Mouse (Mus musculus) embryo, embryonic 10.5 days (tissue): Measurements from ENCODE around the gene Fam160b1.
A peak's percentile ranks its signal among the peaks of the same experiment; 100 is the strongest.

Experiments used
- DNase-seq: peaks from one replicate; pipeline ENCODE4 v3.0.0-alpha.2; 2015; ENCODE audit warnings: low spot score

The Fam160b1 gene

DNA sequence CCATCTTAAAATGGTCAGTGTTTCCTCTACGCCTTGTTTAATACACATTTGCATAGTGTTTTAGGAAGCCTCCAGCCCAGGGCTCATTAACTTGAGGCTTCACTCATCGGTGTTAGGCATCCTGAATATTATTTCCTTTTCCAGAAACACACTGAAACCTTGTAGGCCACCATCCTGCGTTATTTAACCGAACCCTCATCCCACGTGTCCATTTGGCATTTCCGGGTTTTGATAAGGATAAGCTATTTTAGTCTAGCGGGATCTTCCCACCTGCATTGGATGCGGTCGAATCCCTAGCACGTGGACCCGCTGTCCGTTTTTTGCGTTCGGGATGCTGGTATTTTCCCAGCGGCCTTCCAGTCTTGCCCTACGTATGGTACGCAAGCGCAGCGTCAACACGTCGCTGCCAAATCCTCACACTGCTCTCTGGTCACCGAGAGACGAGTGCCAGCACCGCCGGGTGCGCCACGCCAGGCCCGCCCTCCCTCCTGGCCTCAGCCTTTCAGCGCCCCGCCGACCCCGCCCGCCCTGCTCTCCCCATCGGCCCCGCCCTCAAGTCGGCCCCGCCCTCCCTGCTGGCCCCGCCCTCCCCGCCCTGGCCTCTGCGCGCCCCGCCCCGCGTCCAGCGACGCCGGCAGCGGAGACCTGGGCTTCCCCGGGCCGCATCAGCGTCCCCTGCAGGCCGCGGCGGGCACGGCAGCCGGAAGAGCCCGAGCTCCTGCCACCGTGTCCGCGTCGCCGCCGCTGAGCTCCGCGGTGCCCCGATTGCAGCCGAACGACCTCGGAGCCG is at the start of gene Fam160b1:
TSS of gene Fam160b1 (plus strand) at position 340 of the 790 bp plus-strand sequence.
- DNase-seq = peak; percentile 92

DNA sequence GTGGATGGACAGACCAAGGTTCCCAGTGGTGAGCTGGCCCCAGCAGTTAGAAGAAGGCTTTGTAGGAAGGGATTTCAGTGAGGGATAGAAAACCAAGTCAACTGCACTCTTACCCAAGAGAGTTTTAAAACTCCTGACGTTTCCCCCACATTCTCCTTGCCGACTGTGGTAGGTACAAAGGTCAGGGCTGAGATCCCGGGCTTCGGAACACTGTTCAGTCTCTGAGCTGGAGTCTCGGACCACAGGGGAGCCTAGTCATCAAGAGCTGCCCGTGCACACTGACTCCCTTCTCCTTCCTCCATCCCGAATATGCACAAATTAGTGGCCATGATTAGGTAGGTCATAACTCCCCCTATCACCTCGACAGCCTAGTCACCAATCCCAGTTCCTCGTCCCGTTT is 47.3 kb upstream of the Fam160b1 start:
- DNase-seq = no peak

DNA sequence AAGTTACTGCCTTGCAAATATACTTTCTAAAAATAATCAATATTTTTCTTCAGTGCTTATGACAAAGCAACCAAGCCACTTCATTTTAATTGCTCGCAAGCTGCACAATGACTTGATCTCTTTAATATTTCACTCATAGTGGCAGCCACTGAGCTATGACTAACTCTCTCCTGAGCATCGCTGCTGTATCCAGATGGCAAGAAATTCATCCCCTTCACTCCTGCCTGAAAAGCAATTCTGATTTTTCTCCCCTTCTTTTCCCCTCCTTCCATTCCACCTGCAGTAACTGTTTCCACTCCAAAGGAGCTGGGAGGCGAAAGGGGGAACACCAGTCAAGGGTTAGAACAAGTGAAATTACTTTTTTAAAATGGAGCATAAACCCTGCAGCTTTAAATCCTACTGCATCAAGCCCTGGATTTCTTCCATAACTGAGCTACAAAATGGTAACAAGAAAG is 46.6 kb upstream of the Fam160b1 start:
- DNase-seq = no peak

DNA sequence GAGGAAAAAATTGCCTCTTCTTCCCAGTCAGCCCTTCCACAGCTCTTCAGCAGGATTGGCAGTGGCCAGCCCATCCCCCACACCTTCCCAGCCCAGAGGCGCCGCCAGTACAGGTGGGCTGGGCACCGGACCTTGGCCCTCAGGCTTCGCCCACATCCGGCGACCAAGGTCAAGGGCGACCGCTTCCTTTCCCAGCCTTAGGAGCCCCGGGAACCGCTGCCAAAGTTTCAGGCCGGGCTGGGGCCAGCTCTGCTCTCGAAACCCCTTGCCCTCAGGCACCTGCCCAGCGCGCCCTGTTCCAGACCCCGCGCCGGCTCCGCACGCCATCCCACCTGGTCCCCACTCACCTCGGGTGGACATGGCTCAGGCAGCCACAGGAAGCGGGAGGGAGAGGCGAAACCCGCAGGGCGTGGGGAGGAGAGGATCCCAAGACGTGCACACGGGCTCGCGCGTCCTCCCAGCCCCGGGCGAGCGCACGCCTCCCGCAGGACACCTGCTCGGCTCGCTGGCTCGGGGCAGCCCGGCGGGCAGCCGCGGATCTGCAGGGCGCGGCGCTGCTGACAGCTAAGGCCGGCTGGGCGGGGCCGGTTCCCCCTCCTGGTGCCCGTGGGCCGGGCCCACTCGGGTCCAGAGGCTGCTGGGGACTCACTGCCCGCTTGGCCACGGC is 46.0 kb upstream of the Fam160b1 start, which contains the start of gene Ablim1:
TSS of gene Ablim1 (minus strand) at position 574 of the 667 bp plus-strand sequence.
- DNase-seq = peak; percentile 39

DNA sequence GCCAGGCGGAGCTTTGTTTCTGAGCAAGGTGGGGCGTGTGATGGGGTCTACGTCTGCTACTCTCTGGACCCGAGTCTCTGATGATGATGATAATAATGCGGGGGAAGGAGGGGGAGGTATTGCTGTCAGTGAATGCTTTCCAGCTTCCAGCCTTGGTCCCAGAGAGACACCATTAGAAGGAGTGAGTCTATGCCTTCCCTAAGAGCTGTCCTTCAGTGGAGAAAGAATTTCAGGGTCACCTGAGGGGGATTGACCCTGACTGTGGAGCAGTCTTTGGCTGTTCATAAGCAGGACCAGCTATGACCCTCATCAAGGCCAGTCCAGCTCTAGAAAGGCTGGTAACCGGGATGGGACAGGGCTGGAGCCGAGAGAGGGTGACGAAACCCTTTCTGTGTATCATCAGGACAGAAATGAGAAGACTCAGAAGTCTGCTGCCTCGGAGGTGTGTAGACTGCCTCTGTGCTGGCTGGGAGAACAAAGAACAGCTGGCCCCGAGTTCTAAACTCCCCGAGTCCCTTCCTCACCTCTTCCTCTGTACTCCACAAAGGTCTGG is 45.4 kb upstream of the Fam160b1 start:
- DNase-seq = no peak

DNA sequence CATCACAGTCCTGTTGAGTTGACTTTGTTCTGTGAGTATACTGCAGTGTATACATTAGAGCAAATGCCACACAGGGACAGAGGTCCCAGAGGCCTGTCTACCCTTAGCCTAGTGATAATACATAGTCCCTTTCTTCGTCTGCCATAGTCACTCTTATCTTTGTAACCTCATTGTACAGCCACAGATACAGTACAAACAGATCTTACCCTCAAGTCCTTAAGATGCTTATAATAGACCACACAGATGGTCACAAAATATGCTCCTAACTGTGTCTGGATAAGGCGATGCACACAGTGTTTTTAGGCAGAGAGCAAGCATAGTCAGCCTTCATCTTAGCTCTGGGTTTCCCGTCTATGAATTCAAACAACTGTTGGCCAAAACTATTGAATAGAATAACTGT is 43.9 kb upstream of the Fam160b1 start:
- DNase-seq = no peak

DNA sequence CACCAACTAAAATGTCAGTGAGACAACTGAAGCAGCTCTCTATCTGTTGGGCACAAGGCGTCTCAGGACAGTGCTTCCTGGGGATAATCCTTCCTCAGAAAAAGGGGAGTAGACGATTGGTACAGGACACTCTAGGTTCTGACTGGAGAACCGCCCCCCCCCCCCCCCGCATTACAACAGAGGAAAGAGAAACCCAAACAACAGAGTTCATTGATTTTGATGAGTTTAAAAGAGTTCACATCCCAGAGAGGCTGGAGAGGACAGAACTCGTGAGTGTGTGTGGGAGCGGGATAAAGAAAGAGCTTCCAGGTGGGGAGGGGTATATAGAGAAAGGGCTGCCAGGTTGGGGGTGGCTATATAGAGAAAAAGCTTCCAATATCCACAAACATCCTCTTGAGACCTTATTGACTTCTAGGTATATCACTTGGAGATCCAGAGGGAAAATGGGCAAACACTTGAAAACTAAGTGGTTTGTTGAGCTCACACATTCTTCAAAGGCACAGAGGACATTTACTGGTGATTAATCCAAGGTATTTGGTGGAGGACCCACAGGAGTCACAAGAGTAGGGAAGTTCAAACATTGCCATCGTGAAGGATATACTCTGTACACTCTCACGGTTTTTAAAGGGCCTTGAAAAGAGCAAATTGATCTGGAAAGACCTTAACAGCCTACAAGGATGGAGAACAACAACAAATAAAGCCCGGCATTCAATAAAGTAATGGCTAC is 39.7 kb upstream of the Fam160b1 start:
- DNase-seq = no peak

DNA sequence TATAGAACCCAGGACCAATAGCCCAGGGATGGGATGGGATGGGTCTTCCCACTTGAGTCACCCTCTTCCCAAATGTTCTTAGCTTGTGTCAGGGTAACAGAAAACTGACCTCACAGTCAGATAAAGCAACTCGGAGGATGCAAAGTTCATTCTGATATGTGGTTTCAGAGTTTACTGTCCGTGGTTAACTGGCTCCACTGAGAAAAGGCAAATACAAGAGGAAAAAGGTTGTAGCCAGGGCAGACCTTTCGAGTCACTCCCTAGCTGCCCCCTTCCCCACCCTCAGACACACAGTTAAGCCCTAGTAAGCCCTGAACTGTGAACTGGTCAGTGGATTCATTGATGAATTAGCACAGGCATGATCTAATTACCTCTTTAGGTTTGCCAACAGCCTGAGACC is 38.6 kb upstream of the Fam160b1 start:
- DNase-seq = no peak

DNA sequence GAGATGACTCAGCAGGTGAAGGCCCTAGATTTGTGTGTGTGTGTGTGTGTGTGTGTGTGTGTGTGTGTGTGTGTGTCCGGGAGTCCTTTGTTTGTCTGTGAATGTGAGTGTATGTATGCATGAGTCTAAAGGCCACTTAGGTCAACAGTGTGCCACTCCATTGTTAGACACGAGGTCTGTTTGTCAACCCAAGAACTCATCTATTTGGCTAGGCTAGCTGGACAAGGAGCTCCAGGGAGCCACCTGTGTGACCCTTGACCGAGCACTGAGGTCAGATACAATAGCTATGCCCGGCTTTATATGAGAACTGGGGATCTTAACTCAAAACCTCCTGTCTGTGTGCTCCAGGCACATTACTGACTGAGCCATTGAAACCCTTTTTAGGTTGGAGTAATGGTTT is 38.0 kb upstream of the Fam160b1 start:
- no peak for DNase-seq

DNA sequence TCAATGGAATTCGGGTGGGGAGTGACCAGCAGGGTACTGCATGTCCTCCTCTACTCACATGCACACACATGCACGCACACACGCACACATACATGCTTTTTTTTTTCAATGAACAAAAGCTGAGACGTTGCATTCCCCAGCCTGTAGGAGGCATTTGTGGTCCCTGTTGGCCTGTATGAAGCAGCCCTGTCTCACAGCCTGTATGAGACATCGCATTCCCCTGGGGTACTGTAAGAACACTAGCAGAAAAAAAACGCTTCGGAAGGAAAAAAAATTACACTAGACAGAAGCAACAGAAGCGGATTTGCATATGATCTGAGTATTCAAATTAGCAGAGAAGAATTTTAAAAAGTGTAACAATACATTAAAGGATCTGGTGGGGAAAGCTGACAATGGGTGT is 37.4 kb upstream of the Fam160b1 start:
- no peak for DNase-seq

DNA sequence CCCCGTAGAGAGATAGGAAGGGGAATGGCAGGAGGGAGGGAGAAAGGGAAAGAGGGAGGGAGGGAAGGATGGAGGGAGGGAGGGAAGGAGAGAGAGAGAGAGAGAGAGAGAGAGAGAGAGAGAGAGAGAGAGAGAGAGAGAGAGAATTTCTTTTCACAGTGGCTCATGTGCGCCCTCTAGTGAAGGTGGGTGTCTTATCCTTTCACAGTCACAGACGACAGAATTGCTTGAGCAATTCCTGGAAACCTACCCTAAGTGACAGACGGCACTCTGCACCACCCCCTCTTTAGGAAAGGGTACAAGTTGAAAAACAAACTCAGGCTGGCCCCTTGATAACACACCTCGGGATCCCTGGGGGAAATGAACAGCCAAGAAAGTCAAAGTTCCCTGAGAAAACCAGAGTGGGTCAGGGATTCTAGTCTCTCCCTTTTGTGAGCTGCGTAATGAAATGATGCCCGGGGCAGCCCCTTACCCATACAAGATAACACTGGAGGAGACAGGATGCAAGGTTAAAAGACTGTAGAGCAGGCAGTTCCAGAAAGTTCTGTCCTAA is 34.7 kb upstream of the Fam160b1 start:
- DNase-seq = peak; percentile 83

DNA sequence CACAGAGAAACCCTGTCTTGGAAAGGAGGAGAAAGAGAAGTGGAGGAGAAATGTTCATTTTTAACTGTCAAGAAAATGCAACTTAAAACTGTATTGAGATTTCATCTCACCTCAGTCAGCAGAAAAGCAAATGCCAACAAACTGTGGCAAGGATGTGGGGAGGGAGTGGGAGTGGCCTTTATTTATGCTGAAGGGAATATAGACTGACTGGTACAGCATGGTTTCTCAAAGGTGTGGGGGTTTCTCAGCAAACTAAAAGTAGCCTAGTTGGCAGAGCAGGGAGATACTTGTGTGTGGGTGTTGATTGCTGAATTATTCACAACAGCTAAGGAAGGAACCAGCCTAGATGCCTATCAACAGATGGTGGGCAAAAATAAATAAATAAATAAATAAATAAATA is 32.8 kb upstream of the Fam160b1 start:
- no peak for DNase-seq

DNA sequence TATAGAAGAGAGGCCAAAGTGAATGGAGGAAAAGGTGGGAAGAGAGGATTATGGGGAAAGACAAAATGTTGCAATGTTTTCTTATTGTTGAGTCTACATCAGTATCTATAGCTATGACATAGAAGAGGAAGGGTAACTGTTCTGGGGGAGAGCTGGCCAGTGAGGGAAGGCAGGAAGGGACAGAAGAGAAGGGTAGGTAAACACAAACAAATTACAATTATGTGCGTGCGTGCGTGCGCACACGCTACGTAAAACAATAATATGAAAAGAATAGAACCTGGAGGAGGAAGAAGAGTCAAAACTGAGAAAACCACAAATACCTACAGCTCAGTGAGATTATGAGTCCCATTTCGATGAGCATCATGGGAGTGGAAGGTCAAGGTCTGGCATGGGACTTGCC is 32.2 kb upstream of the Fam160b1 start:
- no peak for DNase-seq

DNA sequence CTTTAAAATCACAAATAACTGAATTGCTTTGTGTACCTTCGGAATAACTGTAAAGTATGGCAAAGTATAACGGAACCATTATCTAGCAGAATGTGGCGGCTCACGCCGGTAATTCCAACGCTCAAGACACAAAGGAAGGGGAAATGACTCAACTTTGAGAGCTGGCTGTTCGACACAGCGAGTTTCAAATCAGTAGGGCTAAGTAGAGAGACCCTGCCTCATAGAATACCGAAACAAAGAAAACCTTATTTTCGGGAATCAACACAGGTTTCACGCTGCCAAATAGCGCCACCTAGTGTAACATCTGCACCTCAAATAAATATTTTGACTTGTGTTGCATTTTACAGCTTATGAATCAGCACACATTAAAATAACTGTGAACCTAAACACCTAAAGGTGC is 31.7 kb upstream of the Fam160b1 start:
- peak; percentile 66 for DNase-seq

DNA sequence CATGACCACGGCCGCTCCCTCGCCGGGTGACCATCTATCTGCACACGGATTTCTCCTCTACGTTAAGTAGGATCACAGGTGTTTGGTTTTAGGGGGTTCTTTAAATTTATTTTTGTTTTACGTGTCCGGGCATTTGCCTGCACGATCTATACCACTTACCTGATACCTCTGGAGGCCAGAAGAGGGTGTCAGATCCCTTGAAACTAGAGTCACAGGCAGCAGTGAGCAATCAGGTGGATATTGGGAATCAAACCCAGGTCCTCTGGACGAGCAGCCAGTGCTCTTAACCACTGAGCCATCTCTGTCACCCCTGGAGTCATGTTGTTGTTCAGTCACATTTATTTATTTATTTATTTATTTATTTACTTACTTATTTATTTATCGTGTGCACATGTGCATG is 30.2 kb upstream of the Fam160b1 start:
- DNase-seq = no peak

DNA sequence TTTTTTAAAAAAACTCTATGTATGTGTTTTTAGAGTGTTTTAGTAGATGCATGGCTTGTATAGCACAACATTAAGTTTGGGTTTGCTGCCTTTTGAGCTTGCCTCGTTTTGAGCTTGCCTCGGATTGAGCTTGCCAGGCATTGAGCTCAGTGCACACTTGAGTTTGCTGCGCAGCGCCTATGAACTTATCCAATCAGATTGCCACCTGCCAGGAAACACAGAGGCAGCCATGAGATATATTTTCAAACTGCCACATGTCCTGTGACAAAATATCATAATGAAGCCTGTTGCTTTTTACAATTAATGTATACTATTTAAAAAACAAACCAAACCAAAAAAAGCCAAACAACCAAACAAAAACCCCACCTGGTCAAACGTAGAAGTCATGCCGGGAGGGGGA is 29.2 kb upstream of the Fam160b1 start:
- DNase-seq = no peak

DNA sequence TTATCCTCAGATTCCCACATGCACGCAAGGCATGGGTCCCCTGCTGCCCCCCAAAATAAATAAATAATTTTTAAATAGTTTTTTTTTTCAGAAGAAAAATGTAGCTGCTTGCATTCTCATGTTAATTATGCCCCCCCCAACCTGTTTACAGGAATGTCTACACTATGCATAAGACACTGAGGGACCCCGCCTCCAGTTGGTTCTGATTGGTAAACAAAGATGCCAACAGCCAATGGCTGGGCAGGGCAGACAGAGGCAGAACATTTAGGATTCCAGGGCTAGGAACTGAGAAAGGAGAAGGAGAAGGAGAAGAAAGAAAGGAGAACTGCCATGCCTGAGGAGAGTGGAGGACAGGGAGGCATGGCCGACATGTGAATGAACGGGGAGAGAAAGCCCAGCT is 27.1 kb upstream of the Fam160b1 start:
- DNase-seq = no peak

DNA sequence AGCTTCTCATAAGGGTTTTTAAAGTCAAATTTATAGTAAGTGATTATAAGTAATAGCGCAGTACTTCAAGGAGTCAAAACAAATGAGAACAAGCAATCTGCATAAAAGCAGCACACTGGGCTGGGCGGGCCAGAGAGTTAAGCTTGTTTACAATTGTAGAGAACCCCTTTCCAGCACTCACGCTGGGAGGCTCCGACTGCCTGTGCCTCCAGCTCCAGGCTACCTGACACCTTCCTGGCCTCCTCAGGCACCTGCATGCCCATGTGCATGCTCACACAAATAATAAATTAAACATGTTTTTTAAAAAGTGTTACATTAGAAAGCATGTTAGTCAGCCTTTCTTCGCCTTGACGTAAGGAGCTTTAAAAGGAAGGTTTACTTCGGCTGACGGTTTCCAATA is 25.3 kb upstream of the Fam160b1 start:
- DNase-seq = no peak

DNA sequence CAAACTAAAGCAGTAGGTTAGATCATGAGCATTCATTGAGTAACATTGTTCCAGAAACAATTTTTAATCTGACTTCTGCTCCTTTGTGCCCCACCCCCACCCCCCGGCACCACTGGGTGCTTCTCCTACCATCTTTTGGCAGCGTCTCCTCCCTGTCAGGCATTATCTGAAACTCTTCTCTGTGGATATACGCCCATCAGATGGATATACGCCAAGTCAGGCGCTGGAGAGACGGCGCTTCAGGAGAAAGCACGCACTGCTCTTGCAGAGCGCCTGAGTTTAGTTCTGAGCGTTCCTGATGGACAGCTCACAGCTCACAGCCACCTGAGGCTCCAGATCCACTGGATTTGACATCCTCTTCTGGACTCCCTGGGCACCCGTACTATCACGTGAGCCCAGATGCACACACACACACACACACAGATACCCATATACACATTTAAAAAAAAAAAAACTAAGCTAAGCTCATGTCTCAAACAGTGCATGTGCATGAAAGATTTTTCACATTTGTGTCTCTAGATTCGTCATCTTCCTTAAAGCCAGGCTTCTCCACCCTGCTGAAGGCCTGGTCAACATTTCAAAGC is 21.1 kb upstream of the Fam160b1 start:
- DNase-seq = no peak

DNA sequence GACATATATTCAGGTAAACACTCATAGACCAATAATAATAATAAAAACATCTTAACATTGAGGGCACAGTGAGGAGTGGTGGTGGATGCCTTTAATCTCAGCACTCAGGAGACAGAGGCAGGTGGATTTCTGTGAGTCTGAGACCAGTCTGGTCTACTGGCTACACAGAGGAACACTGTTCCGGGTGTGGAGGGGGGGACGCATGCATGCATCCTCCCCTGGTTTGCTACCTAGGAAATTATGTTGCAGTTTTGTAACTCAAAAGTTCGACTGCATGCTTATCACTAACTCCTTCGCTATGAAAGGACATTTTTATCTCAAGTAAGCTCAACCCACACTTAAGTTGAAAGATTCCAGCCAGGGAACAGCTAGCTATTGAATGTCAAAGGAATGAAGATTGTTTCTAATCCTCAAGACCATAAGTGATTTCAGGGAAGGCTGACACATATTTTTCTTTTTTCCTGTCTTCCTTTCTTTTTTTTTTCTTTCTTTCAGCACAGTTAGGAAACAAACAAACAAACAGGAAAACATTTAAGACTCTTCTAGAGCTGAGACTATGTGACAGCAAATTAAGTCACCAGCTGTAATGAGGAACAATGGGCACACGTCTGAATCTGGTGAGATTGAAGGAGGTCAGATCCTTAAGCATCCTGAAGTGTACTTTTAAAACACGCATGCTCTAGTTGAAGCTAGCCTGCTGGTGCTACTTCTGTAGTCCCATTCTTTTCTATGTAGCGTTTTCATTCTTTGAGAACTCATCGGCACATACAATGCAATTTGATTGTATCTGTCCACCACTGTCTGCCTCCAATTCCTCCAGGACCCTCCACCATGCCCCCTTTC is 19.4 kb upstream of the Fam160b1 start:
- no peak for DNase-seq

DNA sequence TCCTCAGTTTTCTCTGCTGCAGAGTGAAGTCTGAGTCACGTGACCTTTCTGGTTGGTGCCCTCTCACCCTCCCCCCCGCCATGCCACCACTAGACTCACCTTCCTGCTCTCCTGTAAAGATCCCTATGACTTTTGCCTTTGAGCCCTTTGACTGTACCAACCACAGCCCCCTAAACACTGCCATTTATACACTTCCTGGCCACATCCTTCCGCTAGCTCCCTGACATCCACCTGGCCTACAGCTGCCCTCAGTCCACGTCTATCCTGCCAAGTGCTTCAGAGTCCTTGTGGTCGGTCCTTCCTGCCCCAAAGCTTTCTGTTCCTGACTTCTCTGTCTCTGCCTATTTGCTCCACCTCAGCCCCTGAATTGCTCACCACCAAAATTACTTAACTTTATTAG is 16.6 kb upstream of the Fam160b1 start:
- no peak for DNase-seq
